Mouse (Mus musculus) heart, embryonic 15.5 days (tissue): ENCODE data around the gene Zfp985. TPM values are rescaled to one million over a fixed set of nuclear protein-coding genes. Genes with fewer than 3 reads are reported as not detected.
"Not testable (repeated sequence)": the region's sequence is repeated elsewhere in the genome, so short reads cannot be mapped to it uniquely, and the experiment has no call there.

Experiments
- ATAC-seq: fragments of 200-750 bp; cut with Nextera tagmentation; replicated peaks from 2 replicates; pipeline ENCODE4 v1.8.0; 2017; ENCODE audit warnings: low read depth, moderate TSS enrichment; ENCODE audit not compliant: insufficient number of reproducible peaks, insufficient read depth, low FRiP score
- H3K27ac ChIP-seq: fragments of 300-500 bp; sonication (generic); 2 replicates; pipeline ENCODE4 v1.5.1; 2015; ENCODE audit warnings: mild to moderate bottlenecking, inconsistent platforms
- H3K27me3 ChIP-seq: fragments of 300-500 bp; sonication (generic); 2 replicates; pipeline ENCODE4 v1.6.1; 2015; ENCODE audit warnings: inconsistent platforms
- H3K36me3 ChIP-seq: fragments of 300-500 bp; sonication (generic); 2 replicates; pipeline ENCODE4 v1.6.1; 2015; ENCODE audit warnings: mild to moderate bottlenecking, inconsistent platforms
- H3K4me1 ChIP-seq: fragments of 300-500 bp; sonication (generic); replicated peaks from 2 replicates; pipeline ENCODE4 v1.6.1; 2015; ENCODE audit warnings: inconsistent platforms
- H3K4me2 ChIP-seq: fragments of 300-500 bp; sonication (generic); 2 replicates; pipeline ENCODE4 v1.6.1; 2015; ENCODE audit warnings: inconsistent platforms, mild to moderate bottlenecking, moderate library complexity
- H3K4me3 ChIP-seq: fragments of 300-500 bp; sonication (generic); 2 replicates; pipeline ENCODE4 v1.5.1; 2015; ENCODE audit warnings: mild to moderate bottlenecking, inconsistent platforms
- H3K9ac ChIP-seq: fragments of 300-500 bp; sonication (generic); 2 replicates; pipeline ENCODE4 v1.6.1; 2015; ENCODE audit warnings: mild to moderate bottlenecking, inconsistent platforms
- H3K9me3 ChIP-seq: fragments of 300-500 bp; sonication (generic); replicated peaks from 2 replicates; pipeline ENCODE4 v1.6.1; 2016; ENCODE audit warnings: inconsistent platforms
- WGBS: fragments of 180-500 bp; shearing (Covaris S2); methylation state at CpG from one replicate; pipeline ENCODE4 v1.1.7; 2015; ENCODE audit warnings: mixed read lengths; 5-methylcytosine and 5-hydroxymethylcytosine counted together
- polyA plus RNA-seq: library from polyadenylated mRNA; unstranded; fragments of >200 nt; fragmentation: Nextera tagmentation; extraction: Ambion mirVana; gene quantifications from 2 replicates; pipeline ENCODE4 v1.2.1, GENCODE M21; 2015

The Zfp985 gene
- polyA plus RNA-seq, 1 experiment from 2014 or later: 0.10 TPM

DNA sequence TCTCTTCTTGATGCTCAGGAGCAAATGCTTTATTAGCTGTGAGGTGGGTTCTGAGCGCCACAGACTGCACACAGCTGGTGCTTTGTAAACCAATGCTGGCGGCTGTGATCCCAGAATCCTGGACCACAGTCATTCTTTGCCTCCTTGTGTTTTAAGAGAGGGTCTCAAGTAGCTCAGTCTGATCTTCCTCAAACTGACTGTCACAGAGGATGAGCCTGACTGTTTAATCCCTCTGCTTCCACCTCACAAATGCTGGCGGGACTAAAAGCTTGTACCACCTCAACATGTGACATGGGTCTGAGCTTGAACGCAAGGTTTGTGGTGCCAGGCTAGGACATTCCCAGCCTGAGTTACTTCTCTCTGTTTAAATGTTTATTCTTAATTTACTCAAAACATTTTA, 52.4 kb downstream of the Zfp985 start:
- Histone ChIP-seq H3K27me3 (no peaks in the 10 kb centered on the region), H3K36me3 (no peaks in the 10 kb centered on the region), H3K9me3 (peaks cover 24% of the 10 kb centered on the region), H3K4me1 (no peaks in the 10 kb centered on the region), H3K9ac (no peak overlapping the region), H3K4me3 (no peak overlapping the region), H3K27ac (no peak overlapping the region), H3K4me2 (no peak overlapping the region)
- ATAC-seq: no peak
- 69% methylated on average over 4 of the region's 4 CpGs for WGBS

- not testable (repeated sequence) for H3K36me3 ChIP-seq, H3K27ac ChIP-seq, ATAC-seq, H3K4me1 ChIP-seq, H3K27me3 ChIP-seq, H3K4me2 ChIP-seq, H3K4me3 ChIP-seq, H3K9ac ChIP-seq
- peaks cover 25% of the 10 kb centered on the region for H3K9me3 ChIP-seq
- WGBS: 80% methylated on average over 6 of the region's 6 CpGs
These were observed 53.4 kb downstream of the Zfp985 start for GRCm38 (mm10) chr4:147606511-147606910.

- WGBS: no CpG with 5 or more reads among the region's 2 CpGs
- H3K4me3 ChIP-seq, H3K36me3 ChIP-seq, H3K4me2 ChIP-seq, H3K9ac ChIP-seq, H3K27me3 ChIP-seq, H3K4me1 ChIP-seq, H3K27ac ChIP-seq, H3K9me3 ChIP-seq: not testable (repeated sequence)
- peak; percentile 60 for ATAC-seq
These were observed 80.8 kb downstream of the Zfp985 start for GRCm38 (mm10) chr4:147633818-147634262.

Other genes with a start within 250 kb of the Zfp985 start
- gene Zfp988, start 247.6 kb upstream of the Zfp985 start, polyA plus RNA-seq: 0.05 TPM in 1 of 2 replicates, not detected in the other
- 0.19 TPM in 1 of 2 replicates, not detected in the other for gene Zfp978, start 192.0 kb upstream of the Zfp985 start, polyA plus RNA-seq
- 4.8 and 5.5 TPM in 2 replicates for gene Zfp982, start 60.9 kb upstream of the Zfp985 start, polyA plus RNA-seq
- 0.09 and 0.15 TPM in 2 replicates for gene Gm16503, start 13.1 kb upstream of the Zfp985 start, polyA plus RNA-seq
- gene Zfp979, start 89.2 kb downstream of the Zfp985 start, polyA plus RNA-seq: 2.6 and 3.6 TPM in 2 replicates
- not detected in 2 replicates for gene Zfp534, start 149.3 kb downstream of the Zfp985 start, polyA plus RNA-seq